Mouse (Mus musculus) cerebellum, adult 2 months (tissue): ENCODE data around the gene Arpc4.

Source experiments
- CTCF ChIP-seq: fragments of 200-500 bp; IDR thresholded peaks from 2 replicates; pipeline ENCODE4 v1.5.1; 2011; ENCODE audit warnings: low read depth, mild to moderate bottlenecking, control low read depth, low read length, moderate library complexity, borderline replicate concordance; ENCODE audit not compliant: insufficient read depth
- POLR2A ChIP-seq: fragments of 200-500 bp; IDR thresholded peaks from 2 replicates; pipeline ENCODE4 v1.6.1; 2011; ENCODE audit warnings: low read length, control low read depth, borderline replicate concordance; ENCODE audit not compliant: insufficient read depth

- TF ChIP-seq POLR2A (no peak), CTCF (no peak)
These were observed 43.7 kb upstream of the Arpc4 start for GRCm38 (mm10) chr6:113334216-113334615.
